Mouse (Mus musculus): ENCODE measurements around the gene Slc25a34.

GRCm38 (mm10) chr4:141632111-141632873 is 8.7 kb upstream of the Slc25a34 start:
- TF ChIP-seq CTCF (IDR thresholded peaks at IDR 0.05) (no peak), EP300 (IDR thresholded peaks at IDR 0.05) (no peak)
